Mouse (Mus musculus): ENCODE measurements at regions not wholly inside any gene's neighbourhood (a gene's known extent, or its start where the extent isn't known, plus 50 kb on each side); places are given as distances from the start of the nearest gene placed in this dataset.

GRCm38 (mm10) chr4:54774066-54774465, 170.8 kb upstream of the Zfp462 start:
- Histone ChIP-seq H3K27ac (ENCODE audit: low read depth, low read length) (no peak overlapping the region), H3K4me3 (ENCODE audit: low read depth, low read length) (no peak overlapping the region), H3K9me3 (ENCODE audit: low read length) (no peaks in the 10 kb centered on the region), H3K36me3 (ENCODE audit: insufficient read depth) (no peaks in the 10 kb centered on the region), H3K4me1 (ENCODE audit: insufficient read depth) (no peaks in the 10 kb centered on the region), H3K9ac (no peak overlapping the region), H3K27me3 (ENCODE audit: insufficient read depth, low read length) (no peaks in the 10 kb centered on the region), H3K4me2 (ENCODE audit: low read depth) (no peak overlapping the region)
- DNase-seq (peak; percentile 46), ATAC-seq (0 out of 2 replicates have a peak, but pooled peaks have one; percentile 25)
- 65% methylated on average over 4 of the region's 4 CpGs for WGBS
- no peak for TF ChIP-seq CTCF (IDR thresholded peaks at IDR 0.05; ENCODE audit: low read depth)

- ATAC-seq (peak; percentile 71; the same call in 1 of the 2 replicates), DNase-seq (peak; percentile 52)
- H3K4me2 ChIP-seq (ENCODE audit: low read depth) = no peak overlapping the region
- no peak overlapping the region for H3K4me3 ChIP-seq (ENCODE audit: low read depth, low read length)
- no peak overlapping the region for H3K27ac ChIP-seq (ENCODE audit: low read depth, low read length)
- no peaks in the 10 kb centered on the region for H3K9me3 ChIP-seq (ENCODE audit: low read length)
- H3K9ac ChIP-seq = no peak overlapping the region
- no peaks in the 10 kb centered on the region for H3K4me1 ChIP-seq (ENCODE audit: insufficient read depth)
- TF ChIP-seq CTCF (IDR thresholded peaks at IDR 0.05; ENCODE audit: low read depth) = no peak
- H3K36me3 ChIP-seq (ENCODE audit: insufficient read depth) = no peaks in the 10 kb centered on the region
- H3K27me3 ChIP-seq (ENCODE audit: insufficient read depth, low read length) = no peaks in the 10 kb centered on the region
Measured at GRCm38 (mm10) chr4:54774717-54775116, 170.1 kb upstream of the Zfp462 start.

- no peak overlapping the region for H3K9ac ChIP-seq
- H3K4me2 ChIP-seq (ENCODE audit: low read depth) = no peak overlapping the region
- H3K9me3 ChIP-seq (ENCODE audit: low read length) = no peaks in the 10 kb centered on the region
- DNase-seq (no peak), ATAC-seq (no peak)
- WGBS = 55% methylated on average over 4 of the region's 4 CpGs
- no peaks in the 10 kb centered on the region for H3K27me3 ChIP-seq (ENCODE audit: insufficient read depth, low read length)
- H3K36me3 ChIP-seq (ENCODE audit: insufficient read depth) = no peaks in the 10 kb centered on the region
- H3K4me1 ChIP-seq (ENCODE audit: insufficient read depth) = no peaks in the 10 kb centered on the region
- no peak for TF ChIP-seq CTCF (IDR thresholded peaks at IDR 0.05; ENCODE audit: low read depth)
- no peak overlapping the region for H3K4me3 ChIP-seq (ENCODE audit: low read depth, low read length)
- no peak overlapping the region for H3K27ac ChIP-seq (ENCODE audit: low read depth, low read length)
Measured at GRCm38 (mm10) chr4:54780511-54780910, 164.3 kb upstream of the Zfp462 start.

- H3K4me1 ChIP-seq (ENCODE audit: insufficient read depth) = no peaks in the 10 kb centered on the region
- ATAC-seq = no peak
- no peaks in the 10 kb centered on the region for H3K36me3 ChIP-seq (ENCODE audit: insufficient read depth)
- H3K4me2 ChIP-seq (ENCODE audit: low read depth) = no peak overlapping the region
- 22% methylated on average over 5 of the region's 5 CpGs for WGBS
- peak; percentile 56 for DNase-seq
- no peak overlapping the region for H3K27ac ChIP-seq (ENCODE audit: low read depth, low read length)
- no peak overlapping the region for H3K9ac ChIP-seq
- H3K27me3 ChIP-seq (ENCODE audit: insufficient read depth, low read length) = no peaks in the 10 kb centered on the region
- no peak for TF ChIP-seq CTCF (IDR thresholded peaks at IDR 0.05; ENCODE audit: low read depth)
- H3K9me3 ChIP-seq (ENCODE audit: low read length) = no peaks in the 10 kb centered on the region
- no peak overlapping the region for H3K4me3 ChIP-seq (ENCODE audit: low read depth, low read length)
Measured at GRCm38 (mm10) chr4:54791217-54791742, 153.6 kb upstream of the Zfp462 start.

- no peak overlapping the region for H3K4me2 ChIP-seq (ENCODE audit: low read depth)
- TF ChIP-seq CTCF (IDR thresholded peaks at IDR 0.05; ENCODE audit: low read depth) = no peak
- H3K4me3 ChIP-seq (ENCODE audit: low read depth, low read length) = no peak overlapping the region
- no peaks in the 10 kb centered on the region for H3K27me3 ChIP-seq (ENCODE audit: insufficient read depth, low read length)
- H3K4me1 ChIP-seq (ENCODE audit: insufficient read depth) = no peaks in the 10 kb centered on the region
- WGBS = 95% methylated on average over 2 of the region's 2 CpGs
- H3K9me3 ChIP-seq (ENCODE audit: low read length) = no peaks in the 10 kb centered on the region
- H3K27ac ChIP-seq (ENCODE audit: low read depth, low read length) = no peak overlapping the region
- DNase-seq (no peak), ATAC-seq (no peak)
- H3K9ac ChIP-seq = no peak overlapping the region
- no peaks in the 10 kb centered on the region for H3K36me3 ChIP-seq (ENCODE audit: insufficient read depth)
Measured at GRCm38 (mm10) chr4:54793857-54794256, 151.0 kb upstream of the Zfp462 start.

GRCm38 (mm10) chr4:54795246-54795645, 149.6 kb upstream of the Zfp462 start:
- Histone ChIP-seq H3K27ac (ENCODE audit: low read depth, low read length) (no peak overlapping the region), H3K27me3 (ENCODE audit: insufficient read depth, low read length) (no peaks in the 10 kb centered on the region), H3K9ac (no peak overlapping the region), H3K4me1 (ENCODE audit: insufficient read depth) (no peaks in the 10 kb centered on the region), H3K9me3 (ENCODE audit: low read length) (no peaks in the 10 kb centered on the region), H3K4me2 (ENCODE audit: low read depth) (no peak overlapping the region), H3K4me3 (ENCODE audit: low read depth, low read length) (no peak overlapping the region), H3K36me3 (ENCODE audit: insufficient read depth) (no peaks in the 10 kb centered on the region)
- ATAC-seq = no peak
- WGBS = 29% methylated on average over 3 of the region's 3 CpGs
- no peak for DNase-seq
- TF ChIP-seq CTCF (IDR thresholded peaks at IDR 0.05; ENCODE audit: low read depth) = no peak

GRCm38 (mm10) chr4:54798523-54798922, 146.3 kb upstream of the Zfp462 start:
- 89% methylated on average over 5 of the region's 5 CpGs for WGBS
- Histone ChIP-seq H3K4me1 (ENCODE audit: insufficient read depth) (no peaks in the 10 kb centered on the region), H3K9ac (no peak overlapping the region), H3K9me3 (ENCODE audit: low read length) (no peaks in the 10 kb centered on the region), H3K4me3 (ENCODE audit: low read depth, low read length) (no peak overlapping the region), H3K4me2 (ENCODE audit: low read depth) (no peak overlapping the region), H3K27me3 (ENCODE audit: insufficient read depth, low read length) (no peaks in the 10 kb centered on the region), H3K36me3 (ENCODE audit: insufficient read depth) (no peaks in the 10 kb centered on the region), H3K27ac (ENCODE audit: low read depth, low read length) (no peak overlapping the region)
- no peak for DNase-seq
- no peak for TF ChIP-seq CTCF (IDR thresholded peaks at IDR 0.05; ENCODE audit: low read depth)
- no peak for ATAC-seq

Measured in forebrain, postnatal 0 days (tissue).